Mouse (Mus musculus) embryonic facial prominence, embryonic 15.5 days (tissue): ENCODE data around the gene Csnk1e. TPM values are rescaled to one million over a fixed set of nuclear protein-coding genes. Genes with fewer than 3 reads are reported as not detected.
A peak's percentile ranks its signal among the peaks of the same experiment; 100 is the strongest.

Experiments
- ATAC-seq: fragments of 200-750 bp; cut with Nextera tagmentation; 2 replicates; pipeline ENCODE4 v1.8.0; 2017; ENCODE audit warnings: low read depth, moderate TSS enrichment; ENCODE audit not compliant: insufficient number of reproducible peaks, low FRiP score, low TSS enrichment
- H3K27ac ChIP-seq: fragments of 300-500 bp; sonication (generic); replicated peaks from 2 replicates; pipeline ENCODE4 v1.5.1; 2015; ENCODE audit warnings: mild to moderate bottlenecking, inconsistent platforms
- H3K27me3 ChIP-seq: fragments of 300-500 bp; sonication (generic); 2 replicates; pipeline ENCODE4 v1.6.1; 2015; ENCODE audit warnings: inconsistent platforms
- H3K36me3 ChIP-seq: fragments of 300-500 bp; sonication (generic); 2 replicates; pipeline ENCODE4 v1.6.1; 2015; ENCODE audit warnings: mild to moderate bottlenecking, inconsistent platforms
- H3K4me1 ChIP-seq: fragments of 300-500 bp; sonication (generic); 2 replicates; pipeline ENCODE4 v1.6.1; 2015; ENCODE audit warnings: inconsistent platforms
- H3K4me2 ChIP-seq: fragments of 300-500 bp; sonication (generic); replicated peaks from 2 replicates; pipeline ENCODE4 v1.6.1; 2015; ENCODE audit warnings: mild to moderate bottlenecking, inconsistent platforms
- H3K4me3 ChIP-seq: fragments of 300-500 bp; sonication (generic); replicated peaks from 2 replicates; pipeline ENCODE4 v1.5.1; 2015; ENCODE audit warnings: mild to moderate bottlenecking, inconsistent platforms
- H3K9ac ChIP-seq: fragments of 300-500 bp; sonication (generic); 2 replicates; pipeline ENCODE4 v1.6.1; 2015; ENCODE audit warnings: inconsistent platforms
- H3K9me3 ChIP-seq: fragments of 300-500 bp; sonication (generic); replicated peaks from 2 replicates; pipeline ENCODE4 v1.6.1; 2016; ENCODE audit warnings: inconsistent platforms
- WGBS: fragments of 180-500 bp; shearing (Covaris S2); methylation state at CpG from one replicate; pipeline ENCODE4 v1.1.7; 2015; 5-methylcytosine and 5-hydroxymethylcytosine counted together
- microRNA counts: library from miRNA; unstranded; fragments of <30 nt; microRNA quantifications from one replicate; lab custom pipeline; 2016
- microRNA-seq: library from miRNA; unstranded; fragments of <30 nt; microRNA quantifications from one replicate; pipeline ENCODE4, GENCODE M21; 2016; ENCODE audit warnings: borderline number of aligned reads
- polyA plus RNA-seq: library from polyadenylated mRNA; unstranded; fragments of >200 nt; fragmentation: Nextera tagmentation; extraction: Ambion mirVana; gene quantifications from 2 replicates; pipeline ENCODE4 v1.2.1, GENCODE M21; 2015

Gene Csnk1e
- polyA plus RNA-seq, 1 experiment from 2014 or later = 113 TPM

GRCm38 (mm10) chr15:79374760-79375159 is 80.6 kb downstream of the Csnk1e start:
- Histone ChIP-seq H3K9ac (no peak overlapping the region), H3K9me3 (no peaks in the 10 kb centered on the region), H3K4me3 (no peak overlapping the region), H3K36me3 (peaks cover 70% of the 10 kb centered on the region), H3K4me2 (no peak overlapping the region), H3K27ac (no peak overlapping the region), H3K27me3 (no peaks in the 10 kb centered on the region), H3K4me1 (0 out of 2 replicates have a peak, but pooled peaks cover 2% of the 10 kb centered on the region)
- 55% methylated on average over 3 of the region's 3 CpGs for WGBS
- no peak for ATAC-seq

DNA sequence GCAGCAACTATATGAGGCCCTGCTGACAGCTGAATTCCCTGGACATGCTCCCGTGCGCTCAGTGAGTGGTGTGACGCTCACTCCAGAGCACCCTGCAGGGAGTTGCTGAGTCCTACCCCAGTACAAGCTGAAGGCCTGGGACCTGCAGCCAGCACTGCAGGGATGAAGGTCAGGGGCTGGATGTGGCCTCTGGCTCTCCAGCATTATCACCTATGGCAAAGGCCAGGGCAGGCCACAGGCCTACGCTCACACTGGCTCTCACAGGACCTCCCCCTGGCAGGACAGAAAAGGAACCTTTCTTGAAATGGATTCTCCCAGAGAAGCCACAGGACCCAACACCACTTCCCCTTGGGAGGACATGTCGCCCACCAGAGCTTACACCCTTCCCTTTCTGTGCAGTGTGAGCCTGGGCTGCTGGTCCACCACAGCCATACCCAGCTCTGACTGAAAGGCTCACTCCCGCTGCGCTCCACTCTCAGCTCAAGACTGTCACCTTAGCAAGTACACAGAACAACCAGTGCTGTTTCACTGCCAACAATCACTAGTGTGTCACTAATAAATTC is 85.0 kb downstream of the Csnk1e start:
- 76% methylated on average over 7 of the region's 7 CpGs for WGBS
- Histone ChIP-seq H3K4me2 (no peak overlapping the region), H3K4me3 (no peak overlapping the region), H3K4me1 (0 out of 2 replicates have a peak, but pooled peaks cover 9% of the 10 kb centered on the region), H3K36me3 (peaks cover 81% of the 10 kb centered on the region), H3K9me3 (no peaks in the 10 kb centered on the region), H3K9ac (no peak overlapping the region), H3K27ac (no peak overlapping the region), H3K27me3 (no peaks in the 10 kb centered on the region)
- no peak for ATAC-seq

GRCm38 (mm10) chr15:79369452-79370280 is 85.7 kb downstream of the Csnk1e start:
- Histone ChIP-seq H3K4me2 (no peak overlapping the region), H3K9me3 (no peaks in the 10 kb centered on the region), H3K27ac (no peak overlapping the region), H3K4me3 (no peak overlapping the region), H3K27me3 (no peaks in the 10 kb centered on the region), H3K9ac (no peak overlapping the region), H3K36me3 (peaks cover 87% of the 10 kb centered on the region), H3K4me1 (0 out of 2 replicates have a peak, but pooled peaks cover 9% of the 10 kb centered on the region)
- 60% methylated on average over 15 of the region's 15 CpGs for WGBS
- no peak for ATAC-seq

GRCm38 (mm10) chr15:79368861-79369440 is 86.4 kb downstream of the Csnk1e start:
- H3K27ac ChIP-seq = no peak overlapping the region; the same call in 1 of the 2 replicates
- peaks cover 87% of the 10 kb centered on the region for H3K36me3 ChIP-seq
- H3K27me3 ChIP-seq = no peaks in the 10 kb centered on the region
- ATAC-seq = peak; percentile 5; the same call in 1 of the 2 replicates
- H3K4me3 ChIP-seq = no peak overlapping the region
- 0 out of 2 replicates have a peak, but pooled peaks cover 9% of the 10 kb centered on the region for H3K4me1 ChIP-seq
- no peak overlapping the region for H3K9ac ChIP-seq
- no peaks in the 10 kb centered on the region for H3K9me3 ChIP-seq
- WGBS = 81% methylated on average over 8 of the region's 8 CpGs
- no peak overlapping the region for H3K4me2 ChIP-seq

GRCm38 (mm10) chr15:79368313-79368811 is 87.0 kb downstream of the Csnk1e start:
- peak; percentile 17; the same call in 1 of the 2 replicates for ATAC-seq
- 0 out of 2 replicates have a peak, but pooled peaks cover 9% of the 10 kb centered on the region for H3K4me1 ChIP-seq
- no peak overlapping the region for H3K4me3 ChIP-seq
- no peak overlapping the region; the same call in 1 of the 2 replicates for H3K27ac ChIP-seq
- no peaks in the 10 kb centered on the region for H3K27me3 ChIP-seq
- no peak overlapping the region for H3K9ac ChIP-seq
- H3K4me2 ChIP-seq = no peak overlapping the region
- WGBS = 65% methylated on average over 14 of the region's 14 CpGs
- peaks cover 87% of the 10 kb centered on the region for H3K36me3 ChIP-seq
- no peaks in the 10 kb centered on the region for H3K9me3 ChIP-seq

MicroRNAs encoded within 50 kb of the gene (microRNA counts, 519-probe panel; counts per million panel counts)
- 1,850 counts per million, percentile 29 among the panel's probes with 10 or more counts for microRNA mmu-miR-1943 (lab: Ali Mortazavi, UCI)

Small RNA genes lying within 50 kb of the gene (microRNA-seq; reads per million reads assigned to microRNA genes)
- not detected for gene Gm44302
- 2.6 reads per million, percentile 9 among the genes with 10 or more reads in this experiment for gene Mir1943

Other genes starting within 250 kb of the Csnk1e start
- gene Pick1, start 226.4 kb downstream of the Csnk1e start, polyA plus RNA-seq = 46.2 and 50.4 TPM in 2 replicates
- 0.94 and 1.3 TPM in 2 replicates for gene Gm49486, start 226.2 kb downstream of the Csnk1e start, polyA plus RNA-seq
- 0.35 and 0.58 TPM in 2 replicates for gene Slc16a8, start 200.8 kb downstream of the Csnk1e start, polyA plus RNA-seq
- gene Baiap2l2, start 170.0 kb downstream of the Csnk1e start, polyA plus RNA-seq = 16.1 and 18.5 TPM in 2 replicates
- 16.2 and 17.0 TPM in 2 replicates for gene Pla2g6, start 127.2 kb downstream of the Csnk1e start, polyA plus RNA-seq
- gene Maff, start 108.9 kb downstream of the Csnk1e start, polyA plus RNA-seq = 3.5 and 3.7 TPM in 2 replicates
- 87.4 and 92.8 TPM in 2 replicates for gene Tmem184b, start 52.0 kb downstream of the Csnk1e start, polyA plus RNA-seq
- gene Kcnj4, start 49.7 kb upstream of the Csnk1e start, polyA plus RNA-seq = 0.14 and 0.15 TPM in 2 replicates
- gene Kdelr3, start 60.8 kb upstream of the Csnk1e start, polyA plus RNA-seq = 168 and 178 TPM in 2 replicates
- gene Ddx17, start 91.2 kb upstream of the Csnk1e start, polyA plus RNA-seq = 48.5 and 55.1 TPM in 2 replicates
- 2.2 and 2.5 TPM in 2 replicates for gene Dmc1, start 149.5 kb upstream of the Csnk1e start, polyA plus RNA-seq
- 1.8 and 1.9 TPM in 2 replicates for gene Fam227a, start 203.4 kb upstream of the Csnk1e start, polyA plus RNA-seq
- 67.3 and 78.6 TPM in 2 replicates for gene Cby1, start 203.6 kb upstream of the Csnk1e start, polyA plus RNA-seq
- 207 and 210 TPM in 2 replicates for gene Tomm22, start 215.3 kb upstream of the Csnk1e start, polyA plus RNA-seq
- 27.0 and 28.0 TPM in 2 replicates for gene Josd1, start 232.4 kb upstream of the Csnk1e start, polyA plus RNA-seq
- 36.4 and 39.1 TPM in 2 replicates for gene Gtpbp1, start 235.3 kb upstream of the Csnk1e start, polyA plus RNA-seq